Mouse (Mus musculus) kidney, adult 2 months (tissue): ENCODE measurements around the gene Padi1. TPM values are rescaled to one million over a fixed set of nuclear protein-coding genes. Genes with fewer than 3 reads are reported as not detected.

ENCODE experiments used
- DNase-seq: peaks from one replicate; pipeline ENCODE4 v3.0.0; 2021
- H3K27ac ChIP-seq: fragments of 200-500 bp; 2 replicates; pipeline ENCODE4 v1.5.1; 2012; ENCODE audit warnings: low read depth, low read length, control low read depth, inconsistent platforms; ENCODE audit not compliant: insufficient read depth
- H3K27me3 ChIP-seq: fragments of 200-500 bp; replicated peaks from 2 replicates; pipeline ENCODE4 v1.6.1; 2012; ENCODE audit warnings: mild to moderate bottlenecking, moderate library complexity, low read length, inconsistent platforms; ENCODE audit not compliant: control insufficient read depth, insufficient read depth
- H3K36me3 ChIP-seq: fragments of 200-500 bp; 2 replicates; pipeline ENCODE4 v1.6.1; 2012; ENCODE audit warnings: mild to moderate bottlenecking, moderate library complexity, low read length, inconsistent platforms; ENCODE audit not compliant: control insufficient read depth, insufficient read depth
- H3K4me1 ChIP-seq: fragments of 200-500 bp; 2 replicates; pipeline ENCODE4 v1.6.1; 2011; ENCODE audit warnings: low read length; ENCODE audit not compliant: control insufficient read depth, insufficient read depth
- H3K4me3 ChIP-seq: fragments of 200-500 bp; 2 replicates; pipeline ENCODE4 v1.5.1; 2011; ENCODE audit warnings: mild to moderate bottlenecking, low read depth, low read length, control low read depth; ENCODE audit not compliant: insufficient read depth
- CTCF ChIP-seq: fragments of 200-500 bp; conservative IDR thresholded peaks from 2 replicates; pipeline ENCODE4 v1.5.1; 2011; ENCODE audit warnings: low read depth, mild to moderate bottlenecking, control low read depth, low read length, moderate library complexity, mixed read lengths; ENCODE audit not compliant: insufficient read depth, insufficient read length
- POLR2A ChIP-seq: fragments of 200-500 bp; IDR thresholded peaks from one replicate; pipeline ENCODE4 v1.6.1; 2011; ENCODE audit warnings: low read depth, low read length, control low read depth
- WGBS: fragments of 180-500 bp; shearing (Covaris S2); methylation state at CpG from one replicate; pipeline ENCODE4 v1.1.7; 2018; 5-methylcytosine and 5-hydroxymethylcytosine counted together
- polyA plus RNA-seq: library from polyadenylated mRNA; depleted of rRNA; stranded (reverse); fragments of >200 nt; gene quantifications from 2 replicates; pipeline ENCODE4 v1.2.3, GENCODE M21; 2012

The Padi1 gene
- polyA plus RNA-seq, 1 experiment = 0.13 TPM

DNA sequence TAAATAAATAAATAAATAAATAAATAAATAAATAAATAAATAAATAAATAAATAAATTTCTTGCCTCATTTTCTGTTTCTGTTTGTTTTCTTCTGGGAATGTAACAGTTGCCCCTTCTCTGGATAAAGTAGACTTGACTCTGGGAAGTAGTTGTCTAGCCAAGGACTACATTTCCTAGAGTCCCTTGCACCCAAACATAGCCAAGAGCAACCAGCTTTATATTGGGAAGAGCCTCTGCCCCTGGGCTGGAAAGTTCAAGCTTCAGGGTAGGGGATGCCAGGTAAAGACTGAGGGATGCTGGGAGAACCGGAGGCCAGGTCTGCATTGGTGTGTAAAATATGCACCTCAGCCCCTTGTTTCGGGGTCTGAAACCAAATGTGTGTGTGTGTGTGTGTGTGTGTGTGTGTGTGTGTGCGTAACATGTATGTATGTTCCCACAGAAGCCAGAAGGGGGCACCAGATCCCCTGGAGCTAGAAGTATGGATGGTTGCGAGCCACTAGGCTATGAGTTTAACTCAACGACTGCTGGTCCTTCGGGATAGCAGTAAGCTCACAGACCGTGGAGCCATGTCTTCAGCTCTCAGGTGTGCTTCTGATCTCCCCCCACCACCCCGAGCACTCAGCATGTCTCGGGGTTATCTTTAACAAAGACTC lies 61.2 kb downstream of the Padi1 start:
- Histone ChIP-seq H3K36me3 (no peaks in the 10 kb centered on the region), H3K4me1 (no peaks in the 10 kb centered on the region), H3K27me3 (no peaks in the 10 kb centered on the region), H3K27ac (no peak overlapping the region), H3K4me3 (no peak overlapping the region)
- TF ChIP-seq POLR2A (no peak), CTCF (no peak)
- no peak for DNase-seq
- 97% methylated on average over 9 of the region's 9 CpGs for WGBS

DNA sequence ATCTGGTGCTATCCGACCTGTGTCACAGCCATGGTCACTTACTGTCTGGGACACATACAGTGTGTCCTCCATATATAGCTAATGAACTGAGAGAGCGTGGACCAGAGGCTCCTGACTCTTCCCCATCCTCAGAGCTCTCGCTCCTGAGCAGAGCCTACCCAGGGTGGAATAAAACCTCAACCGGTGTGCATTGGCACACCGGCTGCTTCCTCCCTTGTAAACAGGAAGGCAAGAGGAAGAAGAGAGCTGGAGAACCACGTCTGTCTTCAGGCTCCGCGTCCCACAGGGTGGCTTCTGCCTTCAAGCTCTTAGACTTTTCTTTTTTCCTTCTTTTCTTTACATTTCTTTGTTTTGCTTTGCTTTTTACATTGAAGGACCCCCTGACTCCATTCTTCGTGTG lies 62.8 kb downstream of the Padi1 start:
- WGBS = 84% methylated on average over 9 of the region's 9 CpGs
- Histone ChIP-seq H3K27ac (no peak overlapping the region), H3K4me3 (no peak overlapping the region), H3K4me1 (no peaks in the 10 kb centered on the region), H3K36me3 (no peaks in the 10 kb centered on the region), H3K27me3 (no peaks in the 10 kb centered on the region)
- no peak for DNase-seq
- TF ChIP-seq CTCF (no peak), POLR2A (no peak)

DNA sequence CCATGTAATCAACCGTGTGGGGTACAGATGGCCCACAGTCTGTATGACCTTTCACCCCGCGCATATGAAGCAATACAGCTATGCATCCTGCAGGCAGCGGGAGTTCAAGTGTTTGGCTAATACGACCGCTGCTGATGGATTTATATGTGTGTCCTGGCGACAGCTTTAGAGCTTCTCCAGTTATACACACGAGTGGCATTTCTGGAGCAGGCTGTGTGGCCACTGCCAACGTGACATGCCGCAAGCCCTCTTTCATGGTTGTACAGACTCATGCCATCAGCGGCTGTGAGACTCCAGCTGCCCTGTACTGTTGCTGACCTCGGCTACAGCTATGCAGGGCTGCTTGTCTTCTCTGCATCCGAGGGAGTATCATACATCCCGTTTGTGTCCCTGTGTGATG lies 65.1 kb downstream of the Padi1 start:
- DNase-seq = no peak
- 55% methylated on average over 14 of the region's 14 CpGs for WGBS

DNA sequence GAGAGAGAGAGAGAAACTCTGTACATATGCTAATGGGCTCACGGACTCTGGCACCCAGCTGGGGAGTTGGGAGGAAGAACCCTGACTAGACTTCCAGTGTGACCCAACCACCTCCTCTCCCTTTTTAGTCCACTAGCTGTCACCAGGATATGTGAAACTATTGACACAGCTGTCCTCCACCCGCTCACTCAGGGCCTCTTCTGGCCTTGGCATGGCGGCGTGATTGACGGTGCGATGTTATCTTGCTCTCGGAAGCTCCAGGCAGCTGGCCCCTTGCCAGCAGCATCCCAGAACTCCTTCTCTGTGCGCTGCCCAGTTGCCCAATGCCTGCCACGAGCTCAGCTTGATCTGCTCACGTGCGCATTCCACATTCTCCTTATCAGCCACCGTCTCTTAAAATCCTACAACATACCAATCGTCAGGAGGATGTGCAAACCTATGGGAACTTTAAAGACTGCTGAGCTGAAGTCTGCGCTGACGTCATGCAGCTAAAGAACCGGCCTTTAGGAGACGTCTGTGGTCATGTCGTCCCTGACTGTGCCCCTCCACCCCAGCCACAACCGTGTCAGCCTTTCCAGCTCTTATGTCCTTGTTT lies 65.7 kb downstream of the Padi1 start:
- WGBS = 26% methylated on average over 19 of the region's 19 CpGs
- DNase-seq = no peak

More for the DNA sequence above, 65.1 kb downstream of the Padi1 start:
- Histone ChIP-seq H3K4me1 (no peaks in the 10 kb centered on the region), H3K27me3 (no peaks in the 10 kb centered on the region), H3K4me3 (no peak overlapping the region), H3K27ac (no peak overlapping the region), H3K36me3 (no peaks in the 10 kb centered on the region)
- no peak for TF ChIP-seq POLR2A
- TF ChIP-seq CTCF = no peak

DNA sequence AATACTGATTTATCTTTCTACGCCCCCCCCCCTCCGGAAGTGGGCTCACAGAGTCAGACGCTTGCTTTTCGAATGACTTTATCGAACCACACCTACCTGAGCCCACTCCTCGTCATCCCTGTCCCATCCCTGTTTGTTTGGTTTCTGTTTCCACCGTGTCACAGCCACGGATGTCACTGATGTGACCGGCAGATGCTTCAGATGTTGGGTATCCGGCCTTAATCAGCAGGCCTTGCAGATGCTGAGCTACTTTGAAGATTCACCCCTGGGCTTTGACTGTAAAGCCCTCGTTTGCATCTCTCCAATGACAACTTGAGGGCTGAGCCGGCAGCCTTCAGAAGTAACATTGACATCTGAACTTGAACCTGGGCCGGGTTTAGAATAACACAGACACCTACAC lies 69.0 kb downstream of the Padi1 start:
- H3K27ac ChIP-seq = no peak overlapping the region
- no peaks in the 10 kb centered on the region for H3K36me3 ChIP-seq
- no peak overlapping the region for H3K4me3 ChIP-seq
- H3K27me3 ChIP-seq = no peaks in the 10 kb centered on the region
- H3K4me1 ChIP-seq = no peaks in the 10 kb centered on the region
- no peak for DNase-seq
- WGBS = 49% methylated on average over 13 of the region's 13 CpGs
- TF ChIP-seq CTCF (no peak), POLR2A (no peak)

More for the DNA sequence above, 65.7 kb downstream of the Padi1 start:
- no peaks in the 10 kb centered on the region for H3K27me3 ChIP-seq
- H3K36me3 ChIP-seq = no peaks in the 10 kb centered on the region
- no peak overlapping the region for H3K4me3 ChIP-seq
- no peak overlapping the region for H3K27ac ChIP-seq
- TF ChIP-seq CTCF = no peak
- TF ChIP-seq POLR2A = no peak
- H3K4me1 ChIP-seq = no peaks in the 10 kb centered on the region

DNA sequence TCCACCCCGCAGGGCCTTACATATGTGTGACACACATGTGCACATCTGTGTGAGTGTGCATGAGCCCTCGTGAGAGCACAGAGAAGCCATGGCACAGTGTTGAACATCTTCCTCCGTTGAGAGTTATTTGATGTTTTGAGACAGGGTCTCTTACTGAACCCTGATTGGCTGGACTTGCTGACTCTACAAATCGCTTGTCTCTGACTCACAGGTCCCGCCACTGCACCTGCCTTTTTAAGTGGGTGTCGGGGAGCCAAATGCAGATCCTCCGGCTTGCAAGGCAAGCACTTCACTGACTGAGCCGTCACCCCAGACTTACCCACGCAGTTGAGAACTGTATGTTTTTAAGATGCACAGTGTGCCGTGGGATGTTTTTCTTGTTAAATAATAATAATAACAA lies 69.7 kb downstream of the Padi1 start:
- TF ChIP-seq POLR2A = no peak
- no peak for TF ChIP-seq CTCF
- Histone ChIP-seq H3K4me3 (no peak overlapping the region), H3K27me3 (no peaks in the 10 kb centered on the region), H3K4me1 (no peaks in the 10 kb centered on the region), H3K27ac (no peak overlapping the region), H3K36me3 (no peaks in the 10 kb centered on the region)
- WGBS = 86% methylated on average over 10 of the region's 10 CpGs
- DNase-seq = no peak

DNA sequence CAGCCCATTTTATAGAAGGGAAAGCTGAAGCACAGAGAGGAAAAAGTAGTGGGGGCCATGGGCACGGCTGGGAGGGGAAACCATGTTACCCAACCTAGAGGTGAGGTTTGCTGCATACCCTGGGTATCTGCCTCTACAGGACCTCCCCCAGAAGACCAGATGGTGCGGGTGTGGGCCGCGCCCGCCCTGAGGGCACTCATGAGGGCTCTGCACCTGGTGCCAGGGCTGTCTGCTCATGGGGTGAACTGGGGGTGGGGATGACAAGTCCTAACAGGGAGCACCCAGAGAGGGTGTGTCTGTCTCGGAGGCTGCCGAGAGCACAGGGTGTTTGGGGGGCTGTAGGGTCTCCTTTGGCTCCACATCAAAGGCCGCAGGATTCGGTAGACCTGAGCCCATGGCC lies 70.7 kb downstream of the Padi1 start:
- no peaks in the 10 kb centered on the region for H3K27me3 ChIP-seq
- H3K4me3 ChIP-seq = no peak overlapping the region
- H3K36me3 ChIP-seq = no peaks in the 10 kb centered on the region
- no peak for DNase-seq
- no peak overlapping the region for H3K27ac ChIP-seq
- TF ChIP-seq POLR2A (no peak), CTCF (no peak)
- WGBS = 84% methylated on average over 9 of the region's 9 CpGs
- H3K4me1 ChIP-seq = no peaks in the 10 kb centered on the region; the same call in 1 of the 2 replicates
